Mouse (Mus musculus): ENCODE measurements around the gene Zfp974.
A peak's percentile ranks its signal among the peaks of the same experiment; 100 is the strongest.
"Not testable (repeated sequence)": the region's sequence is repeated elsewhere in the genome, so short reads cannot be mapped to it uniquely, and the experiment has no call there.

The Zfp974 gene

GRCm38 (mm10) chr7:27928818-27929695 lies at the start of gene Zfp974:
Gene Zfp974, minus strand, starts transcription at chr7:27929460.
- peak; percentile 78 to 80 for DNase-seq

DNA sequence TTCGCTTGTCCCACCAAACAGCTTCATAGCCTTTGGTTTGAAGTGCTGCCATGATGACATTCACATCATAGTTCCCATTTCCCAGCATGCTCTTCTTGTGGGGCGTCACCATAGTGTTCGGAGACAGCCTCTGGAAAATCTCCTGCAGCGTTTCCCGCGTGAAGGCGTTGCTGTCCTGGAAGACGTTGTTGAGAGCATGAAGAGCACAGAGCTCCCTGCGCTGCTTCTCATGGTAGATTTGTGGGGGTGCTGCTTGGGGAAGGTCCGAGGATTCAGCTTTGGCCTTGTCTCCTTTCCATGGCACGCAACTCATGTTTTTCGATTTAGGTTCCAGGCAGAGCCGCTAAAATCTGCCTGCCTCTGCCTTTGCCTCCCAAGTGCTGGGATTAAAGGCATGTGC lies 20.2 kb upstream of the Zfp974 start:
- DNase-seq: not testable (repeated sequence)

DNA sequence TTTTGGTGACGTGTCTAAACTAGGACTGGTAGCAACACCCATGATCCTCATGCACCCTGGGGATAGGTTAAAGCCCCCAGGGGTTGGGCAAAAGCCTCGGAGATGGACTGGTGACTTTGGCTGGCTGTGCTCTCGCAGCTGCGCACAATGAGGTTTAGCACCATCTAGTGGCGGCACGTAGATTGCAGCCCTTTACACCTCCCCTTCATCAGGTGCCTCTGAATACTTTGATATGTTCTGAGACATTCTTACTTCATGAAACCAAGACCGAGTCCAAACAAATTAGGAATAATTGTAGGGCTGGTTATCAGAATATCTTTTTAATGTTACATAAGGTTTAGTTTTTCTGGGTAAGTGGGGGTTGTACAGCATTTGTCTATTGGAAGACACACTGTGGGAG lies 12.6 kb upstream of the Zfp974 start:
- DNase-seq: peak; percentile 56 to 61

GRCm38 (mm10) chr7:27933800-27934158 lies 4.5 kb upstream of the Zfp974 start:
- not testable (repeated sequence) for DNase-seq

DNA sequence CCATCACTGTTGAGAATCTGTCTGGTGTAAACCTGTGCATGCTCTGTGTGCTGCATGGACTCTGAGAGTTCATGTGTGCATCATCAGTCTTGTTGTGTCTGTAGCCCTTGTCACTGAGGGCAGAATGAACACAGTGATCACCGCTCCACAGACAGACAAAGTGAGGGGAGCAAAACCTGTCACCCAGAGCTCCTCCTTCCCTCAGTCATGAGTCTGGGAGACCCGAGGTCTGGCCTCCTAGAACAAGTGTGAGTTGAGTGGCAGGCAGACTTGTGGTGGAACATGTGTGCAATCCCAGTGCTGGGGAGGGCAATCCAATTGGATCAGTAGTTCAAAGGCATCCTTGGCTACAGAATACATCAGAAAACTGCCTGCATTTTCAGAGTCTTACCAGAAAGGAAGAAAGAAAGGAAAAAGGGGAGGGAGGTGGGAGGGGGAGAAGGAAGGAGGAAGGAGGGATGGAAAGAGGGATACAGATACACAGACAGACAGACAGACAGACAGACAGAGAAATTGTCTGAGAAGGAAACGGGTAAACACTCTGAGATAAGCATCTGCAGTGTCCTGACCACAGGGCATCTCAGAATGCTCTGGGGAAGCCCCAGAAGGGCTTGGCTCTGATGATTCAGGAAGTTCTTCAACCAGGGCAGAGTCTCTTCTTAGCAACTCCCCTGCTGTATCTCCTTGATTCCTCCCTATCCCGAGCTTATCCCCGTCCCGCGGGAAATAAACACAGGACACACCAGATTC lies 4.0 kb upstream of the Zfp974 start:
- peak; percentile 65 to 69 for DNase-seq

DNA sequence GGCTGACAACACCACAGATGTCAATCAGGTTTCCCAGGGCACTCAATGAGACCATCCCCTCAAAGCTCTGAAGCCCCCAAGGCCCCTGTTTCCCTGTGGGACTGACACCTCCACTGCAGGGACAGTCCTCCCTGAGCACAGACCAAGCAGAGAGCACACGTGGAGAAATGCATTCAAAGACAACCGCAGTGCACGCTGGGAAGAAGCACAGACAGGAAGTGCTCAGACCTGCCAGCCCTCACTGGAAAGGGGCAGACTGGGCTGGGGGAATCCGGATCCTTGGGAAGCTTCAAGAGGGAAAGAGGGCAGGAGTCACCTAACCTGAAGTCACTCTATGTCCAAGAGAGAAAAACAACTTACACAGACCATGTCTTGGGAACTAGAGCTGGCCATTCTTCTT lies 2.2 kb downstream of the Zfp974 start:
- not testable (repeated sequence) for DNase-seq

- DNase-seq: not testable (repeated sequence)
These were observed 18.3 kb downstream of the Zfp974 start for GRCm38 (mm10) chr7:27910952-27911351.

DNA sequence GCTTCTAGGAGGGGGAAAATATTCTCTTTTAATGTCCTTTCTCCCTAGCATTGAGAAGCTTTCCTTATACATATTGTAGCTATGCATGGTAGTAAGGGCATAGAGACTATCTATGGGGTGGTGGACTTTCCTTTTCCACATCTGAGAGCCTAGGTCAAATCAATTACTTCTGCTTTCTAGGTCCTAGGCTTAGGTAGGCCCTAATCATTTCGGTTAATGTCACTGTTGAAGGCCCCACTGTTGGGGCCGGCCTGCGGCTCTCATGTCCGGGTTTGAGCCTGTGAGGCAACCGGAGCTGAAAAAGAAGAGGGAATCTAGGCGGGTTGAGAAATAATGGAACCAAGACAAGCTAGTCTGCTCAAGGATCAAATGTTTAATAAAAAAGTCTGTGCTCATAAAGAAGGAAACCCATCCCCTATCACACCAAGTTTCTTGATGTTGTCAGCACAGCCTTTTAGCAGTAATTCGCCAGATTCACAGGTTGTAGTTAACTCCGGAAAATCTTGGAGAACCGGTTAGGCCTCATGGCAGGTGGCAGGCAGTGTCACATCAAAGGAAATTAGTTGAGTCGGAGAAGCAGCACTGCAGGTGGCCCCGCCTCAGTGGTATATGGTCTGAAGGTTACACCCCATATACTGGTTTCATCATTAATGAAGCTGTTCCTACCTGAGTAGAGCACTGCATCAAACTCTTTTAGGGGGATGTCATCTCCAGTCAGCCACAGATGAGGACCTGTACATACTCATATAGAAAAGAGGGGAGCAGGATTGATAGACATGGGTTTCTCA lies 24.0 kb downstream of the Zfp974 start:
- no peak for DNase-seq

DNA sequence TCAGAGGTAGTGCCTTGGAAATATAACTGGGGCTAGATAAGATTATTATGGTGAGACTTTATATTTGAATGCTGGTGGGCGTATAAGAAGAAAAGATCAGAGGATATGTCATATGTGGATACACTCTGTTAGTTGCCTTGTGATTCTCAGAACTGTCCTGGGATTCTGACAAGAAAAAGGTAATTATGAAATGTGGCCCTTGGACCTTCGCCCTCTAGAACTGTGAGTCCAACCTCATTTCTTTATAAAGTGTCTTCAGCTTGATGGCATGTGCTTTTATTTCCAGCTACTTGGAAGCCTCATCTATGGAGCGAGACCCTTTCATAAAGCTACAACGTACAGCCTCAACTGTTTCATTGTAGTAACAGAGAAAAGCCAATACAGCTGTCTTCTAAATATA lies 28.7 kb downstream of the Zfp974 start:
- no peak for DNase-seq

DNA sequence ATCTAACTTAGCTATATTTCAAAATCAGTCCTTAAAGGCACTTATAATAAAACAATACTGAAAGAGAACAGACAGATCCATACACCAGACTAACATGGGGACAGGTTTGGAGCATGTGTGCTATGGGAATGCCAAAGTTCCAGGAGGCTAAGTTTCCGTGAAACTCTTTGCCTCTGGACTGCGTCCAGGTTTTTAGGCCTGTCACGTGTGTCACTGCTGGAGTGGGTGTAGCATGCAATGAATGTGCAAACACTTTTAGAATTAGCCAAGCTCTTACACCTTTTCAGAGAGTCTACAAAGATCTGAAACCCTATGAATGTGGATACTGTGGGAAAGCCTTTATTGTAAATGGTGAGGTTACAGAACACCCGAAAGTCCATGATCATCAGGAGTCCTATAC lies 47.5 kb downstream of the Zfp974 start:
- no peak for DNase-seq

GRCm38 (mm10) chr7:27862578-27862977 lies 66.7 kb downstream of the Zfp974 start:
- not testable (repeated sequence) for DNase-seq

- DNase-seq: peak; percentile 77 to 81
These were observed 68.6 kb downstream of the Zfp974 start for GRCm38 (mm10) chr7:27860396-27861235.

DNA sequence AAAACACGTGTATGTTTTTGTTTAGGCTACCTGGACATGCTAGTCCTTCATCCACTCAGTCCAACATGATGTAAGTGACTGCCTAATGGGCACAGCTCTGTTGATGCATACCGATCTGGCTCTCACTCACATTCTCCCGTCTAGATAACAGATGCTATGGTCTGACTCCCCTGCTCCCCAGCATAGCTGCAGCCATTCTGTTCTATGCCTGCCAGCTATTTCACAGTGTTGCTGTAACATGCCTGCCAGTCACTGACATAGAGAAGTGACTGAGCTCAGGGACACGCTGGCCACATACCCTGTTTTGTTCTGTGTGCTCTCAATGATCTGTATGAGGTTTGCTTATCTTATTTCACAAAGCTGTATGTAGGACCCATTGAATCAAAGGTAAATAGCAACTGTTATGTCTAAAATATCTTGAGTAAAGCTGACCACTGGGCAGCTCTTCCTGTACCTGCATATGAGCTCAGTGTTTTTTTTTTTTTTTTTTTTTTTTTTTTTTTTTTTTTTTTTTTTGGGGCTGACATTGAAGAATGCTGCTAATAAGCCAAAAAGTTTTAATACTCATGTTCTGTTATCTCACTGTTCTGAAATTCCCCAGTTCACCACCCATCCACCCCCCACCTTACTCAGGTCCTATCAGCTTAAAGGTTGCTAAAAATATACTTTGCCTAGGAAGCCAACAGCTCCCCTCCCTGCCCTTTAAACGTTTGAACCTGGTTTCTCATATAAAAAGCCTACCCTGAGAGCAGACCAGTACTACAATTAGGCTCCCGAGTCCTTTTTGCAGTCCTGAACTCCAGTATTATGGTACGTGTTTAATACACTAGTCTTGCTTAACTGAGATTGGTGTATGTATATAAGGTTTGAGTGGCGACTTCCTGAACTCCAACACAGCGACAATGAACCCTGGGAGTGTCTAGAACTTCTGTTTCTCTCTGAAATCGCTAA lies 69.7 kb downstream of the Zfp974 start:
- DNase-seq: peak in 1 of 2 experiments; percentile 23
